Mouse (Mus musculus) heart, adult 2 months (tissue): ENCODE results near the gene Zfp784.

Experiments
- CTCF ChIP-seq: fragments of 200-600 bp; IDR thresholded peaks from 2 replicates; pipeline ENCODE4 v1.8.1; 2022; ENCODE audit warnings: antibody characterized with exemption, mild to moderate bottlenecking, moderate library complexity
- EP300 ChIP-seq: fragments of 200-500 bp; IDR thresholded peaks from 2 replicates; pipeline ENCODE4 v1.6.1; 2011; ENCODE audit warnings: low read depth, low read length, control low read depth; ENCODE audit not compliant: insufficient read depth
- POLR2A ChIP-seq: fragments of 200-500 bp; IDR thresholded peaks from 2 replicates; pipeline ENCODE4 v1.6.1; 2011; ENCODE audit warnings: mild to moderate bottlenecking, low read depth, low read length, control low read depth; ENCODE audit not compliant: insufficient read depth

DNA sequence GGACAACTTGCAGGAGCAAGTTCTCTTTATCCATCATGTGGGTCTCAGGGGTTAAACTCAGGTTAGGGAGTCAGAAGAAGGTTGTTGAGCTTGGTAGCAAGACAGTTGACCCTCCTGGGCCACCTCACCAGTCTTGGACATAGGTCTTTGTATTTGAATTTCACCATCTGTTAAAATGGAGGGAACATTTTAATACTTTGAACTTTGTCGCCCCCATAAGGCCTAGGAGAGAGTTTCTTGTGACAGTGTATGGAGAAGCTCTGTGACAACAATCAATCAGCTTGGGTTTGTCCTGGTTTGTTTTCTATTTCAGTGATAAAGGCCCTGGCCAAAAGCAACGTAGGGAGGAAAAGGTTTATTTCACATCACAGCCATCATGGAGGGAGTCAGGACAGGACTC is 9.1 kb upstream of the Zfp784 start:
- TF ChIP-seq POLR2A, result no peak
- peak; percentile 76 for TF ChIP-seq CTCF
- TF ChIP-seq EP300, result no peak
